Mouse (Mus musculus): ENCODE measurements at regions not wholly inside any gene's neighbourhood (a gene's known extent, or its start where the extent isn't known, plus 50 kb on each side); places are given as distances from the start of the nearest gene placed in this dataset.
"Not testable (repeated sequence)": the region's sequence is repeated elsewhere in the genome, so short reads cannot be mapped to it uniquely, and the experiment has no call there.

- 57% methylated on average over 8 of the region's 8 CpGs for WGBS
- no peak overlapping the region for H3K9ac ChIP-seq (replicated peaks; ENCODE audit: low read depth, low read length)
- H3K27me3 ChIP-seq (ENCODE audit: control insufficient read depth, insufficient read depth, low read length) = no peaks in the 10 kb centered on the region
- H3K36me3 ChIP-seq (ENCODE audit: control insufficient read depth, insufficient read depth, low read length) = no peaks in the 10 kb centered on the region
- H3K4me1 ChIP-seq (ENCODE audit: control insufficient read depth, insufficient read depth, low read length) = no peaks in the 10 kb centered on the region
- no peaks in the 10 kb centered on the region for H3K9me3 ChIP-seq (ENCODE audit: control insufficient read depth, low read length)
- peak; percentile 92; the same call in 1 of the 2 replicates for ATAC-seq (ENCODE audit: low read depth)
- no peak overlapping the region for H3K4me3 ChIP-seq (ENCODE audit: low read depth, low read length)
- no peak overlapping the region for H3K27ac ChIP-seq (ENCODE audit: low read depth, low read length)
- no peak overlapping the region for H3K4me2 ChIP-seq (ENCODE audit: low read depth, low read length)
Observed at GRCm38 (mm10) chr12:40898414-40899027, 125.4 kb upstream of the Immp2l start.

DNA sequence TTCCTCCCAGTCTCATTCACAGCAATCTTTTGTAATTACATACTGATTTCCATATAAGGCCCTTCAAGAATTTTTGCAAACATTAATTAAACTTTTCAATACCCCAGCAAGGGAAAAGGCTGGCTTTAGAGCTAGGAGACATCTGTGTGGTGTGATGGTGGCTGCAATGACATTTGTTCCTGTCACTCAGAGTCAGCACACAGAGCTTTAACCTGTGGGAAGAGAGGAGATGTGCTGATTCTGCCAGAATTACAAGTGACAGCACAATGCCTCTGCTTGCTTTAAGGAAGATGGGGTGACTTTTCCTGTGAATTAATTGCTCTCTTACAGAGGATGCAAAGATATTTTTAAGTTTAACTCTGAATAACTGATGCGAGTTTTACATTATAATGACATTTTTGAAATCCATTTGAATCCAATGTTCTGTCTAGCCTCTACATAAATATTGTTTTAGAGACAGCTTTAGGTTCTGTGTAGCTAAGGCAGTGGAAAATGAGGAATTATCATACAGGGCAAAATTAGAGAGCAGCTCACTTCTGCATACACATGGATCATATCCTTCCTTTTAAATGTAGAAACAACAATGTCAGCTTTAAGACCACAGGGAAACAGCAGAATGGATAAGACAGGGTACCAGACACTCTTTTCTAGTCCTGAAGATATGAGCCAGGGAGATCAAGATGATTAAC is 118.1 kb upstream of the Immp2l start:
- Histone ChIP-seq H3K4me2 (ENCODE audit: low read depth, low read length) (no peak overlapping the region), H3K4me3 (ENCODE audit: low read depth, low read length) (no peak overlapping the region), H3K27ac (ENCODE audit: low read depth, low read length) (no peak overlapping the region), H3K27me3 (ENCODE audit: control insufficient read depth, insufficient read depth, low read length) (no peaks in the 10 kb centered on the region), H3K36me3 (ENCODE audit: control insufficient read depth, insufficient read depth, low read length) (no peaks in the 10 kb centered on the region), H3K9me3 (ENCODE audit: control insufficient read depth, low read length) (no peaks in the 10 kb centered on the region), H3K4me1 (ENCODE audit: control insufficient read depth, insufficient read depth, low read length) (no peaks in the 10 kb centered on the region), H3K9ac (replicated peaks; ENCODE audit: low read depth, low read length) (no peak overlapping the region)
- ATAC-seq (ENCODE audit: low read depth) = no peak
- 80% methylated on average over 1 of the region's 1 CpGs for WGBS

- H3K27me3 ChIP-seq (ENCODE audit: control insufficient read depth, insufficient read depth, low read length) = no peaks in the 10 kb centered on the region
- WGBS = 74% methylated on average over 2 of the region's 2 CpGs
- no peaks in the 10 kb centered on the region for H3K36me3 ChIP-seq (ENCODE audit: control insufficient read depth, insufficient read depth, low read length)
- no peak overlapping the region for H3K4me2 ChIP-seq (ENCODE audit: low read depth, low read length)
- H3K9me3 ChIP-seq (ENCODE audit: control insufficient read depth, low read length) = no peaks in the 10 kb centered on the region
- ATAC-seq (ENCODE audit: low read depth) = no peak
- no peak overlapping the region for H3K4me3 ChIP-seq (ENCODE audit: low read depth, low read length)
- H3K27ac ChIP-seq (ENCODE audit: low read depth, low read length) = no peak overlapping the region
- no peak overlapping the region for H3K9ac ChIP-seq (replicated peaks; ENCODE audit: low read depth, low read length)
- no peaks in the 10 kb centered on the region for H3K4me1 ChIP-seq (ENCODE audit: control insufficient read depth, insufficient read depth, low read length)
Observed at GRCm38 (mm10) chr12:40906807-40907206, 117.1 kb upstream of the Immp2l start.

- Histone ChIP-seq H3K9me3 (ENCODE audit: control insufficient read depth, low read length) (no peaks in the 10 kb centered on the region), H3K27me3 (ENCODE audit: control insufficient read depth, insufficient read depth, low read length) (no peaks in the 10 kb centered on the region), H3K36me3 (ENCODE audit: control insufficient read depth, insufficient read depth, low read length) (no peaks in the 10 kb centered on the region), H3K4me2 (ENCODE audit: low read depth, low read length) (no peak overlapping the region), H3K4me3 (ENCODE audit: low read depth, low read length) (no peak overlapping the region), H3K9ac (replicated peaks; ENCODE audit: low read depth, low read length) (no peak overlapping the region), H3K4me1 (ENCODE audit: control insufficient read depth, insufficient read depth, low read length) (no peaks in the 10 kb centered on the region), H3K27ac (ENCODE audit: low read depth, low read length) (no peak overlapping the region)
- ATAC-seq (ENCODE audit: low read depth) = no peak
- 74% methylated on average over 9 of the region's 9 CpGs for WGBS
Observed at GRCm38 (mm10) chr12:40908809-40909795, 114.8 kb upstream of the Immp2l start.

DNA sequence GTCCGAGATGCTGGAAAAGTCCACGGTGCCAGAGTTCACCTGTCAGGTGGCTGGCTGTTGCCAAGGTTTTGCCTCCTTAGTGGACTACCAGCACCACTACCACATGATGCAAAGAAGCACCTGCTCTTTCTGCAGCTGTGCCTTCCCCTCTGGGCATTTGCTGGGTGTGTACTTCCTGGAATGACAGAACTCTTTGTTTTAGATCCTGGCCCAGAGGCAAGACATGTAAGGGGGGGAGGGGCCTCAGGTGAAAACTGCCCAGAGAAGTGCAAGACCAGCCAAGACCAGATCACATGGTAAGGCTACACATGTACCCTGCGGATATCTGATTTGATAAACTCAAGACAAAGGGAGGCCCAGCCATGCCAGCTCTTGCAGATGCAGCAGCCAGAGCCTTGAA is 106.4 kb upstream of the Immp2l start:
- ATAC-seq (ENCODE audit: low read depth) = no peak
- no peaks in the 10 kb centered on the region for H3K4me1 ChIP-seq (ENCODE audit: control insufficient read depth, insufficient read depth, low read length)
- H3K27ac ChIP-seq (ENCODE audit: low read depth, low read length) = no peak overlapping the region
- H3K4me3 ChIP-seq (ENCODE audit: low read depth, low read length) = no peak overlapping the region
- no peak overlapping the region for H3K9ac ChIP-seq (replicated peaks; ENCODE audit: low read depth, low read length)
- no peaks in the 10 kb centered on the region for H3K36me3 ChIP-seq (ENCODE audit: control insufficient read depth, insufficient read depth, low read length)
- no peaks in the 10 kb centered on the region for H3K27me3 ChIP-seq (ENCODE audit: control insufficient read depth, insufficient read depth, low read length)
- no peaks in the 10 kb centered on the region for H3K9me3 ChIP-seq (ENCODE audit: control insufficient read depth, low read length)
- no peak overlapping the region for H3K4me2 ChIP-seq (ENCODE audit: low read depth, low read length)
- WGBS = 85% methylated on average over 3 of the region's 3 CpGs

DNA sequence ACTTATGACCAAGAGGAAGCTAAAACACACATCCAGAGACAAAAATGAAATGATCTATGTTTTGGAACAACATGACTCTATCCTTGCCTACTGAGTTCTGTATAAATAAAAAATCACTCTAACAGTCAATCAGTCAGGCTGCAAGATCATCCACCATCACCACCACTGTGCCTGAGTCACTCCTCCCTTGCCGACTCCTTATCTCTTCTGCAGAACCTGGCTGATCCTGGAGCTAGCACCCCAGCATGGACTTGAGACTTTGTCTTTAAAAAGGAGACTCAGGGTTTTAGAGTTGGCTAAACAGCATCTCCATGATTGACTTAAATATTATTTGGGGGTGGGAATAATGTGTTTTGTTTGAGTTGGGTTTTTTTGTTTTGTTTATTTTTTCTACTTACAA is 101.9 kb upstream of the Immp2l start:
- 93% methylated on average over 1 of the region's 1 CpGs for WGBS
- no peaks in the 10 kb centered on the region for H3K4me1 ChIP-seq (ENCODE audit: control insufficient read depth, insufficient read depth, low read length)
- no peaks in the 10 kb centered on the region for H3K36me3 ChIP-seq (ENCODE audit: control insufficient read depth, insufficient read depth, low read length)
- H3K27me3 ChIP-seq (ENCODE audit: control insufficient read depth, insufficient read depth, low read length) = no peaks in the 10 kb centered on the region
- no peaks in the 10 kb centered on the region for H3K9me3 ChIP-seq (ENCODE audit: control insufficient read depth, low read length)
- H3K4me2 ChIP-seq (ENCODE audit: low read depth, low read length) = no peak overlapping the region
- ATAC-seq (ENCODE audit: low read depth) = no peak
- no peak overlapping the region for H3K4me3 ChIP-seq (ENCODE audit: low read depth, low read length)
- no peak overlapping the region for H3K27ac ChIP-seq (ENCODE audit: low read depth, low read length)
- H3K9ac ChIP-seq (replicated peaks; ENCODE audit: low read depth, low read length) = no peak overlapping the region

GRCm38 (mm10) chr12:40926681-40927080 is 97.2 kb upstream of the Immp2l start:
- Histone ChIP-seq H3K36me3 (ENCODE audit: control insufficient read depth, insufficient read depth, low read length) (no peaks in the 10 kb centered on the region), H3K4me2 (ENCODE audit: low read depth, low read length) (no peak overlapping the region), H3K9ac (replicated peaks; ENCODE audit: low read depth, low read length) (no peak overlapping the region), H3K4me3 (ENCODE audit: low read depth, low read length) (no peak overlapping the region), H3K27ac (ENCODE audit: low read depth, low read length) (no peak overlapping the region), H3K9me3 (ENCODE audit: control insufficient read depth, low read length) (no peaks in the 10 kb centered on the region), H3K4me1 (ENCODE audit: control insufficient read depth, insufficient read depth, low read length) (no peaks in the 10 kb centered on the region), H3K27me3 (ENCODE audit: control insufficient read depth, insufficient read depth, low read length) (no peaks in the 10 kb centered on the region)
- no peak for ATAC-seq (ENCODE audit: low read depth)
- 94% methylated on average over 1 of the region's 1 CpGs for WGBS

DNA sequence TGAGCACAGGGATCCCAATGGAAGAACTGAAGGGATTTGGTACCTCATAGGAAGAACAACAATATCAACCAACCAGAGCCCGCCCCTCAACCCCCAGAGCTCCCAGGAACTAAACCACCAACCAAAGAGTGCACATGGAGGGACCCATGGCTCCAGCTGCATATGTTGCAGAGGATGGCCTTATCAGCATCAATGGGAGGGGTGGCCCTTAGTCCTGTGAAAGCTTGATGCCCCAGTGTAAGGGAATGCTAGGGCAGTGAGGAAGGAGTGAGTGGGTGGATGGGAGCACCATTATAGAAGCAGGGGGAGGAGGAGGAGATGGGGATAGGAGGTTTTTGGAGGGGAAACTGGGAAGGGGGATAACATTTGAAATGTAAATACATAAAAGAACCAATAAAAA is 94.5 kb upstream of the Immp2l start:
- 95% methylated on average over 1 of the region's 1 CpGs for WGBS
- H3K27ac ChIP-seq (ENCODE audit: low read depth, low read length); H3K4me1 ChIP-seq (ENCODE audit: control insufficient read depth, insufficient read depth, low read length): not testable (repeated sequence)

More for the DNA sequence above, 94.5 kb upstream of the Immp2l start:
- H3K27me3 ChIP-seq (ENCODE audit: control insufficient read depth, insufficient read depth, low read length); H3K36me3 ChIP-seq (ENCODE audit: control insufficient read depth, insufficient read depth, low read length); H3K9ac ChIP-seq (replicated peaks; ENCODE audit: low read depth, low read length); ATAC-seq (ENCODE audit: low read depth); H3K4me2 ChIP-seq (ENCODE audit: low read depth, low read length); H3K9me3 ChIP-seq (ENCODE audit: control insufficient read depth, low read length); H3K4me3 ChIP-seq (ENCODE audit: low read depth, low read length): not testable (repeated sequence)
